Mouse (Mus musculus) small intestine, adult 2 months (tissue): ENCODE data around the gene Fam192a.

Experiments used
- CTCF ChIP-seq: fragments of 200-500 bp; IDR thresholded peaks from 2 replicates; pipeline ENCODE4 v1.5.1; 2012; ENCODE audit warnings: low read depth, mild to moderate bottlenecking, control low read depth, inconsistent platforms, low read length, moderate library complexity, mixed read lengths; ENCODE audit not compliant: insufficient replicate concordance, insufficient read length; ENCODE audit errors: extremely low read depth
- POLR2A ChIP-seq: fragments of 200-500 bp; IDR thresholded peaks from 2 replicates; pipeline ENCODE4 v1.6.1; 2012; ENCODE audit warnings: low read depth, mild to moderate bottlenecking, control low read depth, inconsistent platforms, low read length, moderate library complexity

GRCm38 (mm10) chr8:94646165-94646564 lies 44.4 kb upstream of the Fam192a start:
- TF ChIP-seq CTCF = no peak
- no peak for TF ChIP-seq POLR2A
